Mouse (Mus musculus): Measurements from ENCODE around the gene Ugt1a7c.

GRCm38 (mm10) chr1:88219054-88219453, 124.2 kb downstream of the Ugt1a7c start:
- TF ChIP-seq CTCF (IDR thresholded peaks at IDR 0.05; ENCODE audit: control insufficient read depth, insufficient read depth, insufficient read length) (no peak), MYOD1 (IDR thresholded peaks at IDR 0.05; ENCODE audit: control insufficient read depth, insufficient read length, low read depth) (no peak), CEBPB (IDR thresholded peaks at IDR 0.05; ENCODE audit: low read depth) (no peak)

Data from C2C12 (cell line).